Mouse (Mus musculus): ENCODE results near the gene Degs2. TPM values are rescaled to one million over a fixed set of nuclear protein-coding genes. Genes with fewer than 3 reads are reported as not detected.

Degs2 gene
- polyA plus RNA-seq, 1 experiment from 2014 or later: 42.9 TPM

DNA sequence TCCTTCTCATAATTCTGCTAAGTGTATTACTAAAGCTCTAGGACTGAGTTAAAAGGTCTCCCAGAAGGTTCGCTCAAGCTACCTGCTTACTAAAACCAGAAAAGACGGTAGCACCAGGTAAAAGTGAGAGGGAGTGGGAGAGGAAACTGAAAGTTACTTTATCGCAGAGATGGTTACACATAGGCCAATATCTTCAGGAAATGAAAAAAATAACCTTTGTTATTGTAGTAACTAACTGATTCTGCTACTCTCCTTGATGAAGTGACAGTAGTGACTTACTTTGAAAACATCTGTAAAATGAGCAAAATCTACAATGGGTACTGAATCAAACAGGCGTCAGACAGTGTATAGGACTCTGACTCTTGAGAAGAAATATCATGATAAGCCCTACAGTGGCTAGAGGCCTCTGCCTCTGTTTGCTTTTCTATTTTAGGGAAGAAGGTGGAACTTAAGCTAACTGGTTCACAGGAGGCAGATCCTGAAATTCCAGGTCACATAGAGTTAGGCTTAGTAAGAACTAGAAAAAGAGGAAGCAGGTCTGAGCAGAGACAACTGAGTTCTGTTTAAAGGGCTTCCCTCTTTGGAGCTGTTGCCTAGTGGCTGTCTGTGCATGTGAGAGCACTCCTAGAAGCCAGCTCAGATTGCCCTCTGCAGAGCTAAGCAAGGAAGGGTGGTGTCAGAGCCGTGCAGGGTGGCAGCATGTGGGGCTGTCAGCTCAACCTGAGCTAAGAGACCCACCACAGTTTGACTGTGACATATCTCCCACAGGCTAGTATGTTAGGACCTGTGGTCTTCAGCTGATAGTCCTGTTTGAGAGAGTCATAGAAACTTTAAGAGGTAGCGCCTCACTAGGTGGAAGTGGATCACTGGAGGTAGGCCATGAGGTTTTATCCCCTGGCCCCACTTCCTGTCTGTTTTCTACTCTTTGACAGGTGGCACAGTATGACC, 71.1 kb downstream of the Degs2 start:
- WGBS: 71% methylated on average over 6 of the region's 6 CpGs
- no peak overlapping the region for H3K4me2 ChIP-seq (ENCODE audit: low read depth, low read length)
- H3K9ac ChIP-seq (ENCODE audit: low read length): no peak overlapping the region
- H3K4me1 ChIP-seq (ENCODE audit: control insufficient read depth, insufficient read depth, low read length): peaks cover 20% of the 10 kb centered on the region
- no peaks in the 10 kb centered on the region for H3K36me3 ChIP-seq (ENCODE audit: control insufficient read depth, insufficient read depth, low read length)
- no peaks in the 10 kb centered on the region for H3K9me3 ChIP-seq (replicated peaks; ENCODE audit: control insufficient read depth, low read length)
- peak; percentile 71; the same call in 1 of the 2 replicates for ATAC-seq (ENCODE audit: insufficient read depth, low FRiP score)
- H3K27me3 ChIP-seq (ENCODE audit: control insufficient read depth, insufficient read depth, low read length): no peaks in the 10 kb centered on the region
- no peak overlapping the region for H3K4me3 ChIP-seq (replicated peaks; ENCODE audit: low read length)
- peak overlapping the region; percentile 82 for H3K27ac ChIP-seq (ENCODE audit: low read length)

DNA sequence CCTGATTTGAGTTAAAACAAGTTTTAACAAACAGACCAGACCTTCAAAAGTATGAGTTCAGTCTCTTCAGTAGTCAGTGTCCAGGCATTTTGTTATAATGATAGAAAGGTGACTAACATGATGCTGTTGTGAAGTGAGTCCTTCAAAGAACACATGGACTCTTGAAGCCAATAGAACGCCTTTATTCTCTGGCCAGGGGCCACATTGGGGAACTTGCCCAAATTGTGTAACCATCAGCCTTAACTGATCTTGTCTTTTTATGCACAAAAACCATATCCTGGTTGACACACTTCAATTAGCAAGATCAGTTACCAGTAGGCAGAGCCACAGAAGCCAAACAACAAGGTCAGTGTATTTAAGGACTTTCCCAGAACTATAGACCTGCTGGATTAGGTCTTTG, 72.6 kb downstream of the Degs2 start:
- 91% methylated on average over 1 of the region's 1 CpGs for WGBS
- no peak for ATAC-seq (ENCODE audit: insufficient read depth, low FRiP score)
- Histone ChIP-seq H3K36me3 (ENCODE audit: control insufficient read depth, insufficient read depth, low read length) (no peaks in the 10 kb centered on the region), H3K4me3 (replicated peaks; ENCODE audit: low read length) (no peak overlapping the region), H3K27me3 (ENCODE audit: control insufficient read depth, insufficient read depth, low read length) (no peaks in the 10 kb centered on the region), H3K27ac (ENCODE audit: low read length) (peak overlapping the region; percentile 53; the same call in 1 of the 2 replicates), H3K4me1 (ENCODE audit: control insufficient read depth, insufficient read depth, low read length) (peaks cover 28% of the 10 kb centered on the region), H3K9ac (ENCODE audit: low read length) (no peak overlapping the region), H3K9me3 (replicated peaks; ENCODE audit: control insufficient read depth, low read length) (no peaks in the 10 kb centered on the region), H3K4me2 (ENCODE audit: low read depth, low read length) (no peak overlapping the region)

MicroRNAs within 50 kb of the gene (microRNA counts, 519-probe panel; counts per million panel counts)
- microRNA mmu-miR-342-3p: 3,624 counts per million, percentile 84 among the panel's probes with 10 or more counts
- microRNA mmu-miR-342-5p: 1,539 counts per million, percentile 19 among the panel's probes with 10 or more counts

Small RNA genes within 50 kb of the gene (microRNA-seq; reads per million reads assigned to microRNA genes)
- not detected for gene Gm23872
- 3,004 reads per million, percentile 87 among the genes with 10 or more reads in this experiment for gene Mir342

Other genes starting within 250 kb of the Degs2 start
- 35.4 and 37.2 TPM in 2 replicates for gene Evl, start 147.6 kb downstream of the Degs2 start, polyA plus RNA-seq (2015; fragmentation: Nextera tagmentation; extraction: Ambion mirVana)
- 11.6 and 14.3 TPM in 2 replicates for gene Yy1, start 90.7 kb upstream of the Degs2 start, polyA plus RNA-seq (2015; fragmentation: Nextera tagmentation; extraction: Ambion mirVana)
- gene Slc25a29, start 133.6 kb upstream of the Degs2 start, polyA plus RNA-seq (2015; fragmentation: Nextera tagmentation; extraction: Ambion mirVana): 6.8 and 8.2 TPM in 2 replicates
- 10.0 TPM in 2 replicates for gene Slc25a47, start 133.7 kb upstream of the Degs2 start, polyA plus RNA-seq (2015; fragmentation: Nextera tagmentation; extraction: Ambion mirVana)
- 7.3 and 7.6 TPM in 2 replicates for gene Wdr25, start 191.3 kb upstream of the Degs2 start, polyA plus RNA-seq (2015; fragmentation: Nextera tagmentation; extraction: Ambion mirVana)
- 90.5 and 102 TPM in 2 replicates for gene Wars, start 191.9 kb upstream of the Degs2 start, polyA plus RNA-seq (2015; fragmentation: Nextera tagmentation; extraction: Ambion mirVana)

Measured in stomach, embryonic 16.5 days (tissue).